Mouse (Mus musculus): ENCODE measurements around the gene Zzz3.

GRCm38 (mm10) chr3:152396278-152396987, 1.2 kb downstream of the Zzz3 start:
- TF ChIP-seq CTCF (IDR thresholded peaks at IDR 0.05; ENCODE audit: control insufficient read depth, insufficient read depth, low read length): no peak
- peak; percentile 85 for TF ChIP-seq POLR2A (IDR thresholded peaks at IDR 0.05; ENCODE audit: borderline replicate concordance, control insufficient read depth, low read depth, low read length)

All from bone marrow, adult 2 months (tissue).